In genomic region chr10:9605635-9606034, GRCm38 (mm10) we compare ENCODE assay signal across 9 mouse cellular contexts.
DNase-seq lines count a peak whose midpoint lies in the region; ATAC-seq lines count a peak whose summit lies in the region.
"Had no signal": no experiment of that assay in that cellular context is flagged by ENCODE, and none has a peak within 500 bp of the region (broad histone marks: within the 10 kb centered on the region; RNA-seq: fewer than 3 reads in every experiment).

No protein-coding gene starts in this region.

- no peaks in the 10 kb centered on the region for H3K27me3 ChIP-seq in hindbrain, embryonic 16.5 days (replicated peaks; ENCODE audit: control insufficient read depth, insufficient read depth, low read length)
- no peaks in the 10 kb centered on the region for H3K27me3 ChIP-seq in hindbrain, embryonic 11.5 days (ENCODE audit: control insufficient read depth, insufficient read depth, low read length)
- H3K27me3 ChIP-seq: embryonic facial prominence, embryonic 12.5 days; neural tube, embryonic 12.5 days had no signal

- H3K4me1 ChIP-seq in hindbrain, embryonic 16.5 days (ENCODE audit: control insufficient read depth, insufficient read depth, low read depth, low read length): no peaks in the 10 kb centered on the region
- H3K4me1 ChIP-seq in hindbrain, embryonic 11.5 days (replicated peaks; ENCODE audit: control insufficient read depth, insufficient read depth, low read length): no peaks in the 10 kb centered on the region
- H3K4me1 ChIP-seq: embryonic facial prominence, embryonic 12.5 days; neural tube, embryonic 12.5 days had no signal

- H3K9me3 ChIP-seq in hindbrain, embryonic 16.5 days (ENCODE audit: control insufficient read depth, low read length): no peaks in the 10 kb centered on the region
- no peaks in the 10 kb centered on the region for H3K9me3 ChIP-seq in hindbrain, embryonic 11.5 days (ENCODE audit: control insufficient read depth, low read length)
- H3K9me3 ChIP-seq: embryonic facial prominence, embryonic 12.5 days; neural tube, embryonic 12.5 days had no signal

- H3K9ac ChIP-seq in hindbrain, embryonic 16.5 days (ENCODE audit: low read depth, low read length): no peak overlapping the region
- no peak overlapping the region for H3K9ac ChIP-seq in hindbrain, embryonic 11.5 days (ENCODE audit: low read depth, low read length)
- H3K9ac ChIP-seq: embryonic facial prominence, embryonic 12.5 days; neural tube, embryonic 12.5 days had no signal

- no peak overlapping the region for H3K27ac ChIP-seq in hindbrain, embryonic 16.5 days (ENCODE audit: low read depth, low read length)
- no peak overlapping the region for H3K27ac ChIP-seq in hindbrain, embryonic 11.5 days (ENCODE audit: low read depth, low read length)
- H3K27ac ChIP-seq: embryonic facial prominence, embryonic 12.5 days; neural tube, embryonic 12.5 days had no signal

- WGBS in hindbrain, embryonic 16.5 days: 71% methylated on average over 5 of the region's 5 CpGs
- WGBS in hindbrain, embryonic 11.5 days: 92% methylated on average over 5 of the region's 5 CpGs

- no peak overlapping the region for H3K4me3 ChIP-seq in hindbrain, embryonic 16.5 days (ENCODE audit: low read length)
- H3K4me3 ChIP-seq in hindbrain, embryonic 11.5 days (ENCODE audit: low read depth, low read length): no peak overlapping the region
- H3K4me3 ChIP-seq: embryonic facial prominence, embryonic 12.5 days; neural tube, embryonic 12.5 days had no signal

- H3K36me3 ChIP-seq in hindbrain, embryonic 16.5 days (ENCODE audit: control insufficient read depth, insufficient read depth, low read length): no peaks in the 10 kb centered on the region
- no peaks in the 10 kb centered on the region for H3K36me3 ChIP-seq in hindbrain, embryonic 11.5 days (ENCODE audit: control insufficient read depth, insufficient read depth, low read length)
- H3K36me3 ChIP-seq: embryonic facial prominence, embryonic 12.5 days; neural tube, embryonic 12.5 days had no signal

- no peak for DNase-seq in hindbrain, embryonic 11.5 days (ENCODE audit: low spot score)
- DNase-seq in adipocyte (ENCODE audit: low spot score): peak; percentile 80
- peak; percentile 2 for DNase-seq in cerebellum, adult 9-11 months
- peak; percentile 30 for DNase-seq in layer of hippocampus, adult 9-10 months (ENCODE audit: low spot score)
- DNase-seq in kidney, adult 18-20 months: no peak
- DNase-seq in embryo, embryonic 10 days (ENCODE audit: low spot score): no peak

- H3K4me2 ChIP-seq in hindbrain, embryonic 16.5 days (ENCODE audit: low read length): no peak overlapping the region
- no peak overlapping the region for H3K4me2 ChIP-seq in hindbrain, embryonic 11.5 days (replicated peaks; ENCODE audit: low read depth, low read length)
- H3K4me2 ChIP-seq: embryonic facial prominence, embryonic 12.5 days; neural tube, embryonic 12.5 days had no signal

- peak; percentile 40; the same call in 1 of the 2 replicates for ATAC-seq in hindbrain, embryonic 16.5 days
- no peak for ATAC-seq in hindbrain, embryonic 11.5 days (ENCODE audit: low FRiP score)

Comparison
In these comparisons a context has a peak if more than half of its experiments do, and no peak if none do; other contexts are left out.
1. DNase-seq: peak in adipocyte (single experiment), cerebellum, adult 9-11 months (single experiment) and layer of hippocampus, adult 9-10 months (single experiment); none in hindbrain, embryonic 11.5 days (single experiment), kidney, adult 18-20 months (single experiment) and embryo, embryonic 10 days (single experiment).